Mouse (Mus musculus) embryonic fibroblast, embryonic 13.5 days (primary cell): Measurements from ENCODE around the gene Fars2.

ENCODE experiments used
- CTCF ChIP-seq: IDR thresholded peaks from 2 replicates; pipeline ENCODE4 v1.5.1; 2011; ENCODE audit warnings: mild to moderate bottlenecking, control low read depth, low read length, moderate library complexity, borderline replicate concordance; ENCODE audit not compliant: insufficient read depth
- POLR2A ChIP-seq: IDR thresholded peaks from 2 replicates; pipeline ENCODE4 v1.6.1; 2011; ENCODE audit warnings: low read depth, mild to moderate bottlenecking, control low read depth, low read length, moderate library complexity

GRCm38 (mm10) chr13:36368799-36369198, 251.6 kb downstream of the Fars2 start:
- no peak for TF ChIP-seq POLR2A
- TF ChIP-seq CTCF: no peak
